Mouse (Mus musculus) left cerebral cortex, postnatal 10 days (tissue): ENCODE results near the gene Mbd4. TPM values are rescaled to one million over a fixed set of nuclear protein-coding genes. Genes with fewer than 3 reads are reported as not detected.
"Not testable (repeated sequence)": the region's sequence is repeated elsewhere in the genome, so short reads cannot be mapped to it uniquely, and the experiment has no call there.

Experiments
- DNase-seq, 2 experiments: peaks; one replicate each; pipeline ENCODE4 v3.0.0; 2021 to 2022; ENCODE audit warnings: low spot score in 2 of 2, mixed read lengths in 1 of 2; ENCODE audit errors: extremely low spot score in 1 of 2
- intact Hi-C: fragments of 180-260 bp; cut with DNase I; formaldehyde crosslinking; loops from one replicate; pipeline ENCODE4 v1.15.1; 2025
- total RNA-seq, 2 experiments: library from RNA; stranded (reverse); gene quantifications; 2 replicates each; pipeline ENCODE4 v1.2.3; 2021

Gene Mbd4
- total RNA-seq, 2 experiments from 2014 or later: 7.0 to 7.1 TPM

DNA sequence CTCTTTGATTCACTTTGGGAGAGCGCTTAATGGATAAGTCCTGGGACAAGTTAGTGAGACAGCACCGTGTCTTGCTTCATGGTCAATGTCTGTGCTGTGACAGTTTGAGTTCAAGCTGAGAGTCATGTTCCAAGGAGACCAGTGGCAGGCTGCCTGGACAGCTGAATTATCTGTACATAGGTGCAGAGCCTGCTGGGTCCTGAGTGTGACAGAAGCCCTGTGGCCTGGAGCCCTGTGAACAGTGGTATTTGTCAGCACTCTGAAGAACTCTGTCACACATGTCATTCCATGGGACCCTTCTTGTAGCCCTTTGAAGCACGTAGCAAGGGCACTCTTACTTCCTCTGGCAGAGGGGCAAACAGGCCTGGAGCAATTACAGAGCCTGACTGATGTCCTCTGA, 14.0 kb upstream of the Mbd4 start:
- intact Hi-C loops, DNase-seq: not testable (repeated sequence)

DNA sequence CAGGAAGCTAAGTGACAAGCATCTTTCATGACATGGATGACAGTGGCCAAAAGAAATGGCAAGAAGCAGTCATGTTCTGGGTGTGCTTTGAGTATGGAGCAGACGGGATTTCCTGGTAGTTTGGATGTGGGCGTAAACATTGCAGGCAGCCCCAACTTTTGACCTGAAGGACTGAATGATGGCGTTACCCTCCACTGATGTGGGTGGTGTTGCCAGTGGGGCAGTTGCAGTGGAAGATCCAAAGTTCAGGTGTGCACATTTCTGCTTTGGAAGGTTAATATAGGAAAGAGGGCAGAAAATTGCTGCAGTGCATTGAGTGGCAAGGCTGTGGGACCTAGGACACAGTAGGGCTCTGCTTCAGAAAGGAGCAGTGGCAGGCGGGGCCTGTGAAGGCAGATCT, 12.1 kb upstream of the Mbd4 start:
- DNase-seq: no peak
- intact Hi-C loops: no loop called here

- DNase-seq: peak in 1 of 2 experiments; percentile 31
- intact Hi-C loops: no loop called here
Measured at GRCm38 (mm10) chr6:115863340-115863841, 10.2 kb upstream of the Mbd4 start.

- DNase-seq: no peak
- intact Hi-C loops: no loop called here
Measured at GRCm38 (mm10) chr6:115860027-115860556, 6.9 kb upstream of the Mbd4 start.

GRCm38 (mm10) chr6:115859258-115859657, 6.1 kb upstream of the Mbd4 start:
- intact Hi-C loops: no loop called here
- no peak for DNase-seq

DNA sequence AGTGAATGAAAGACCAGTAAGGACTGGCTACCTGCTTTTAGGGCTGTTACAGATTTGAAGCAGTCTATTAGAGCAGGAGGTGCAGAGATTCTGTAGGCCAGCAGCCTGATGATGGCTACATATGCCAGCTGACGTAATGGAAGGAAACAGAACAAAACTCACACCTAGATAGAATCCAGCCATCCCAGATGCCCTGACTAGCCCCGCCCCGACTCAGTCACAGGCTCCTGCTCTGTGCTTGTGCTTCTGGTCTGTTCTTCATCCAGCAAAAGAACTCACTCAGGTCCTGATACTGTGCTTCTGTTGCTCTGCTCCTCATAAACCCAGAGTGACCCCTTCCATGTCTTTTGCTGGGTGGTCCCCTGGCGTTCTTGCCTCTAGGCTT, 3.2 kb upstream of the Mbd4 start:
- intact Hi-C loops: no loop called here
- DNase-seq: no peak

GRCm38 (mm10) chr6:115855733-115856360, 2.7 kb upstream of the Mbd4 start:
- intact Hi-C loops: no loop called here
- DNase-seq: no peak

- DNase-seq: no peak
Measured at GRCm38 (mm10) chr6:115854432-115854831, 1.3 kb upstream of the Mbd4 start.

GRCm38 (mm10) chr6:115853985-115854384, 814 bp upstream of the Mbd4 start:
- intact Hi-C loops: loop anchor here (5.0 kb wide), 1 partner anchor 138 kb away; no protein-coding TSS in a partner anchor
- DNase-seq: no peak

More at GRCm38 (mm10) chr6:115854432-115854831, 1.3 kb upstream of the Mbd4 start:
- intact Hi-C loops: loop anchor here (5.0 kb wide), 1 partner anchor 138 kb away; no protein-coding TSS in a partner anchor

GRCm38 (mm10) chr6:115852446-115853090, 603 bp downstream of the Mbd4 start:
- DNase-seq: no peak
- intact Hi-C loops: loop anchor here (5.0 kb wide), 1 partner anchor 140 kb away; no protein-coding TSS in a partner anchor

DNA sequence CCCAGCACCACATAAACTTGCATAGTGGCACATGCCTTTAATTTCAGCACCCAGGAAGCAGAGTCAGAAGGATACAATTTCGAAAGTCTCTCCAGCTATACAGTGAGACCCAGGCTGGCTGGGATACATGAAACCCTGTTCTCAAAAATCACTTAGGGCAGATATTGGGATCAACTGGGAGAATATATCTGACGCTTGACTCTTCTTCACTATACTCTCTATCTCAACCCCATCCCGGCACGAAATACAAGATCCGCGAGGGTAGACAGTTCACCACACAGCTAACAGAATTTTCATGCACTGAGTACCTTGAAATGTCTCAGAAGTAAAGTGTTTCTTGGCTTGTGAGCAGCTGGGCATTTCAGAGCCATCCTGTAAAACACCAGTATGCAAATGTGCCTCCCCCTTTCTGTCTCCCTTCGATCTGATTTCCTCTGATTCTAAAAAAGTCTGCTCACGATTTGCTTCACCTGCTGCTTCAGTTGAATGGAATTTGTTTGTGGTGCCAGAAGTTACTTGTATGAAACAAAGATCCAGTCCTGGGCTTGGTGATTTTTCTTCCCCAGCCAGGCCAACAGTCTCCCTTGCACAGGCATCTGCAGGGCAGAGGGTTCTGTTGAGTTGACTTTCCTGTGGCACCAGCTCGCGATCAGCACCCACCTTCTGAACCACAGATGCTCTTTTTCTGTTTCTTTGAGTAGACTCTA, 4.4 kb downstream of the Mbd4 start:
- no peak for DNase-seq
- intact Hi-C loops: no loop called here

DNA sequence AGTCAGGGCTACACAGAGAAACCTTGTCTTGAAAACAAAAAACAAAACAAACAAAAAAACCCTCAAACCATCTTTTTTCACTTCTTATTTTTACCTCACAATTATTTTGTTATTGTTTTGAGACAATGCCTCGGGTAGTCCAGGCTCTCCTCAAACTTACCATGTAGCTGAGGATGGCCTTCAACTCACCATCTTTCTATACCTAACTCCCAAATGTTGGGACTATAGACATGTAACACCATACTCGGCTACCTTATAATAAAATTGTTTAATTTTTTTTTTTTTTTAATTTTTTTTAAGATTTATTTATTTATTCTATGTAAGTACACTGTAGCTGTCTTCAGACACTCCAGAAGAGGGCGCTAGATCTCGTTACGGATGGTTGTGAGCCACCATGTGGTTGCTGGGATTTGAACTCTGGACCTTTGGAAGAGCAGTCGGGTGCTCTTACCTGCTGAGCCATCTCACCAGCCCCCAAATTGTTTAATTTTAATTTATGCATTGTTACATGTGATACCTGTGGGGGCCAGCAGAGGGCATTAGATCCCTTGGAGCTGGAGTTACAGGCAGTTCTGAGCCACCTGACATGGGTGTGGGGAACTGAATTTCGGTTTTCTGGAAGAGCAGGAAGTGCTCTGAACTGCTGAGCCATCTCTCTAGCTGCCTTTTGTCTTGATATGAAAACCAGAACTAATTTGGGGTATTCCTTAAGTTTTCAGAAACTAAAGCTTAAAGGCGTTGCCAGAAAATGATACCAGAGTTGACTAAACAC, 6.3 kb downstream of the Mbd4 start:
- intact Hi-C loops: no loop called here
- peak in 1 of 2 experiments; percentile 65 for DNase-seq

DNA sequence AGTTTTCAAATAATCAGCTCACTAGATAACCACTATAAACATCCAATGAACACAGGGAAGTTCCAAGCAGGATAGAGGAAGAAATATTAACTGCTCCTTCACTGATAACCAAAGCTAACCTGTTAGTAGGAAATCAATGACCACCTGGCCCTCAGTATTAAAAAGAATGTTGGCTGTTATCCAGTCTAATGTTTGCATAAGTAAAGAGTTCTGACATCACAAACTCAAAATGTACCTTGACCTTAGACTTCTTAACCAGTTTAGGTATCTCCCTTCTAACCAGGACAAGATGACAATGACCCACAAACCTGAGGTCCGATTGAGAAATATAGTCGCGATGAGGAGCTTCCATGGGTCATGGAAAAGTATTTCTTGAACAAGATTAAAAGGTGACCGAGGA, 8.2 kb downstream of the Mbd4 start:
- intact Hi-C loops: no loop called here
- DNase-seq: no peak

DNA sequence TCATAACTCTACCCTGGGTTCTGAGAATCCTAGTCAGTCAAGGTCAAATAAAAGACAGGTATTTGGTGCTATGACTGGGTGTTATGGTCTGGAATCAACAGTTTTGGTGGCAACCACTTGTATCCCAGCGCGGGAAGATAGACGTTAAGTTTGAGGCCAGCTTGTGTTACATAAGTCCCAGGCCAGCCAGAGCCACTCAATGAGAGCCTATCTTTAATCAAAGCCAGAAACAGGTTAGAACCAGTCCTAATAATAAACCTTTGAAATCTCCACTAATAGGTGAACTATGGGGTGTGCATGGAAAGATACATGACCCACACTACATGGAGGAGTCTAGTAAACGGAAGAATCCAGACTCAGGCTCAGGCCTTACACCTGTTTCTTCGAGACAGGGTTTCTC, 14.4 kb downstream of the Mbd4 start:
- DNase-seq: no peak
- intact Hi-C loops: no loop called here

DNA sequence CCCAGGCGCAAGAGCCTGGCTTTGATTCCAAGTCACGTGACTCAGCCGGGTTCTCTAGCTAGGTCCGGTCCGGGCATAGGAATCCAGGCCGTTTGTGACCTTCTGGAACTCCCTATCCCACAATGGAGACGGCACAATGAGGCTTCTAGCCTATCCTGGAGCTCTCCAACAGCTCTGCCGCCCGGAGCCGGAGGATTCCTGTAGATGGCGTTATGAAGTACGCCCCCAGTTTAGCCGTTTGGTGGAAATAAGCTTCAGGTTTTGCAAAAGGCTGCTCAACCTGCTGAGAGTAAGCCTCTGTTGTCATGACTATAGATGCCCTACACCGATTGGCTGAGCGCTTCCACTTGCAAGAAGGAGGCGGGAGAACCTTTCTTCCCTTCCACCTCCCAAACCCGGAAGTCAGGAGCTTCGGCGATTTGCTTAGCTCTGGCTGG, 15.0 kb downstream of the Mbd4 start, which contains the start of gene Efcab12:
TSS of gene Efcab12 (minus strand) at position 252 of the 437 bp plus-strand sequence.
- intact Hi-C loops: no loop called here
- peak; percentile 75 to 82 for DNase-seq

DNA sequence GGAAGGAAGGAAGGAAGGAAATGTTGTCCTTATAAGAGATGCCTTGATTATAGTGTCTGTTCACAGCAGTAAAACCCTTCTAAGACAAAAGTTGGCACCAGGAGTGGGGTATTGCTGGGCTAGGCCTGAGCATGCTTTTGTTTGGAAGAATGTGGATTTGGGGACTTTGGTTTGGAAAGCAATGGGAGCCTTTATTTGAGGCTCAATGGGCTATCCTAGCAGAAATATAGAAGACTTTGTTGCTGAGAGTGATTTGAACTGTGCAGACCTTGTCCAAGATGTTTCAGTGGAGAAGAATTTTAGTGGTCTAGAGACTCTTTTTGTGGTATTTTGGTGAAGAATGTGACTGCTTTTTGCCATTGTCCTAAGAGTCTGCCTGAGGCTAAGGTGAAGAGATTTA, 19.3 kb downstream of the Mbd4 start:
- intact Hi-C loops: no loop called here
- no peak for DNase-seq

DNA sequence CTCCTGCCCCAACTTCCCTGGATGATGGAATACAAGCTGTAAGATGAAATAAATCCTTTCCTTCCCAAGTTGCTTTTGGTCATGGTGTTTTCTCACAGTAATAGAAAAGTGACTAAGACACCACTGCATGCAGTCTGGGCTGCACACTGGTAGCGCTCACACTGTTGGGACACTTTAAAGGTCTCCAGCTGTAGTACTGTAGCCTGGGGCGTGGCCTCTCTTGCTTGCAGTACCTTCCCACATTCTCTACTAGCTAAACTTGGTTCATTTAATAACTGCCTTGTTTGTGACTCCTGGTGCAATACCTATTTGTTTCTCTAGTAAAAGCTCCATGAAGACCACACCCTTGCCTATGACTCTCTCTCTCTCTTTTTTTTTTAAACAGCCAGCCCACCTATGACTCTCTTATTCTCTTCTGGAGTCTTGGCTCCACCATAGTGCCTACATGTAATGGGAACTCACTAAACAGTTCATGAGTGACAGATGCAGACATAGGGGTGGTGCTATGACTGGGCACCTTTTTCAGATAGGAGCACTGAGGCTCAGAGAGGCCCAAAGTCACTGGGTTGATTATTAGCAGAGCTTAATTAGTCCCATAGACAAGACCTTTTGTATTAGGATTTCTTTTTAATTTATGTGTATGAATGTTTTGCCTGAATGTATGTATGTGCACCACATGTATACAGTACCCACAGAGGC, 20.9 kb downstream of the Mbd4 start:
- DNase-seq: no peak
- intact Hi-C loops: no loop called here
